Mouse (Mus musculus): Measurements from ENCODE around the gene Ehmt1.

Ehmt1 gene

DNA sequence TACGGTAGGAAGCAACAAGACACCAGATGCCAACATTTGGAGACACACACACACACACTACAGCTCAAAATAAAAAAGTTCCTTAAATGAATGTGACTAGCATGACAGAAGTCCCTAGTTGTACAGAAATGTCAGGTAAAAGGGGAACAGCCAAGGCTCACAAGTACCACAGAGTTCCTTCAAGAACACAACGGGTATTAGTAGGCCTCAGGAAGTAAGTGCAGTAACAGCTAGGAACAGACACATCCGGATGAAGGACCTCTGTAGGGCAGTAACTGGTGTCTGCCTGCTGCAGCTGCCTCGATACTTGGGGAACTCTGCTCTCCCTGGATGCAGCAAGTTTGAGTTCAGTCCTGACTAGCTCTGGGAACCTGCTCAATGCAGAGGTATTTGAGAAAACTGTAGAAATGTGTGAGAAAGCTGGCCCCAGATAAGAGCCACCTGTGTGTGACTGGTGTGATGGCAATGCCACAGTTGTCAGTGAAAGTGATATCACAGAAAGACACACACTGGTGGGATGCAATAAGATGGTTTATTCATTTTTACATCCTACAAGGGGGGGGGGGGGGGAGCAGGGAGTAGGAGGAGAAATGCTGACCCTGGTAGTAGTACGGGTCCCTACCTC lies 122.5 kb downstream of the Ehmt1 start:
- no peak for DNase-seq

DNA sequence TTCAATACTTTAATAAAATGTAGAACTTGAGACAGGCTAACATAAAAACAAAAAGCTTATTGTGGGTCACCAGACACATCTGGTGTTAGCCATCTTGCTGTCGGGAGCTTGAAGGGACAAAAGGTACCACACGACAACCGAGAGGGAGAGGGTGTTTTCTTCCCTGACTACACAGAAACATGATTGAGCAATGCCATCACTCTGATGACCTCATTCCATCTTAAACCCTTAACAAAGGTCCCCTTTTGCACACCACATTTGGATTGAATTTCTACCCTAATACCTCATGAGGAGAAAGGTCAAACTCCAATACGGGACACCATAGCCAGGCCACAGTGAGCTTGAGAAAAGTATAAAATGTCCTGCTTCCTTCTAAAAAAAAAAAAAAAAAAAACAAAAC lies 132.2 kb downstream of the Ehmt1 start:
- DNase-seq = no peak

DNA sequence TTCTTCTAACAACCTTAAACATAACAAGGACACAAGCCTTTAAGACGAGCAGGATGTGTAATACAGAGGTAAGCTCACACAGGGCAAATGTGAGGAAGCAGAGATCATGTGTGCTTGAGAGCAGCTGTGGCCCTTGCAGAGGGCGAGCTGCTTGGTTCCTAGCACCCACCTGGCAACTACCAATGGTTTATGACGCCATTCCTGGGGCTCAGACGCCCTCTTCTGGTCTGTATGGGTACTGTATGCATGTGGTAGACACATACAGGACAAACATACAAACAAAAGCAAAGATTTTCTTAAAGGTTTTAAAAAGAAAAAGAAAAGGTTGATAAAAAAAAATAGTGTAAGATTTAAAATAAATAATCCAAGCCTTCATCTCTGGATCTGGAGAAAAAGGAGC lies 138.2 kb downstream of the Ehmt1 start:
- DNase-seq = no peak

DNA sequence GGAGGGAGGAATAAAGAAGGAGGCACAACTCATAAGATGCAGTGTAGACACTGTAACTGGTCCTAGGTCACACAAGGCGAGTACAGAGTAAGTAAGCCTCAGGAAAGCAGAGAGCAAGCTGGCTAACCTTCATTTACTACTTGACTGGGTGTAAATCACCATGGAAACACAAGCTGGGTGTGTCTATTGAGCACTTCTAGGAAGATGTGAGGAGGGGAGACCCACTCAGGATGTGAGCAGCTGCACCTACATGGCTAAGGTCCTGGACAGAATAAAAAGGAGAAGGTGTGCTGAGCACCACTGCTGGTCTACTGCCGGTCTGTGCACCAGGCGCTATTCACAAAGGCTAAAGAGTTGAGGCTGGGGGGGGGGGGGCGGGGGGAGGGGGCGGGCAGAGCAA lies 142.6 kb downstream of the Ehmt1 start:
- no peak for DNase-seq

DNA sequence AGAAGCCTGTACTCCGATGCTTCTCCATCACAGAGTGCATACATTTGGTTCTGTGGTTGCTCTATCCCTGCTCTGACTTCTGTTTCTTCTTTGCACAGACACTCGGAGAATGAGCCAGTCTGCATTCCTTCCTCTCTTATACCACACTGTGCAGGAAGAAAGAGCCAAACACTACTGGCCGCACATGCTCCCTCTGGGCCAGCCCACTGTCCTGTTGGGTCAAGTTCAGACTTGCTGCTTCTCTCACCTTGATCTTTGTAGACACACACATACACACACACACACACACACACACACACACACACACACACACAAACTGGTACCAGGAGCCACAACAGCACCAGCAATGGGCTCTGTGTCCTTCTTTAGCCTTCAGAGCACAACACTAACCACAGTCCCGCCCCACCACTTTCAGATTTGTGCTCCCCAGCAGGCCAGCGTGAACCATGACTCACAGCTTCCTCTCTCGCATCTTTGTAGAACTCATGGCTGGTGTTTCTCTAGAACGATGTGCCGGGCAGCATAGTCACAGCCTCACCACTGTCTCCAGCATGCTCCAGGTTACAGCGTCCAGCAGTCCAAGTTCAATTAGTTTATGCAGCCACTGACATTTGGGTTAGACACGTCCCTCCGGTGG lies 143.3 kb downstream of the Ehmt1 start:
- no peak for DNase-seq

DNA sequence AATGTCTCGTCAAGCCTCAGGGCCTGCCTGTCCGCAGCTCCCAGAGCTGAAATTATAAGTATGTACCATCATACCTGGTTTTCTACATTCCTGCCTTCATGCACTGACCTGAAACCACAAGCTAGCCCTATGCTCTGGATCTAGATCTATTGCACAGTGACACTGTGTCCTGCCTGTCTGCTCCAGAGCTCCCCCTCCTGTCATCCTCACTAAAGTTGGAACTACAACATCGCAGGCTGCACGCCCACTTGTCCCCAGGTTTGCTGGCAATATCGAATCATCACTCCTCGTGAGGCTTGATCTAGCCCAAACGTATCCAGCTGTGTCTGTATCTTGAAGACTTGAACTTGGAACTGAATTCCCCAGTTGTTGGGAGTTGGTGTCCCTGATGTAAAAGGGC lies 144.6 kb downstream of the Ehmt1 start:
- DNase-seq = no peak

DNA sequence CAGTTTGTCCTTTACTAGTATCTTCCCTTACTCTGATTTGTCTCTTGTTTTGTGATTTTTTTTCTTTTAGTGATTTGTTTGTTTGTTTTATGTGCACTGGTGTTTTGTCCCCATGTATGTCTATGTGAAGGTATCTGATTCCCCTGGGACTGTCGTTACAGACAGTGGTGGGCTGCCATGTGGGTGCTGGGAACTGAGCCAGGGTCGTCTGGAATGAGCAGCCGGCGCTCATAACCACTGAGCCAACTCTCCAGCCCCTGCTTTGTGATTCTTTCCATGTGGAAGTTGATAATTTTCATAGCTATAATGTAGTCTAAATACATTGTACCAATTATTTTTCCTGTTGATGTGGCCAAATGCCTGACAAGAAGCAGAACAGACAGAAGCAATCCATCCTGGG lies 148.6 kb downstream of the Ehmt1 start:
- no peak for DNase-seq

DNA sequence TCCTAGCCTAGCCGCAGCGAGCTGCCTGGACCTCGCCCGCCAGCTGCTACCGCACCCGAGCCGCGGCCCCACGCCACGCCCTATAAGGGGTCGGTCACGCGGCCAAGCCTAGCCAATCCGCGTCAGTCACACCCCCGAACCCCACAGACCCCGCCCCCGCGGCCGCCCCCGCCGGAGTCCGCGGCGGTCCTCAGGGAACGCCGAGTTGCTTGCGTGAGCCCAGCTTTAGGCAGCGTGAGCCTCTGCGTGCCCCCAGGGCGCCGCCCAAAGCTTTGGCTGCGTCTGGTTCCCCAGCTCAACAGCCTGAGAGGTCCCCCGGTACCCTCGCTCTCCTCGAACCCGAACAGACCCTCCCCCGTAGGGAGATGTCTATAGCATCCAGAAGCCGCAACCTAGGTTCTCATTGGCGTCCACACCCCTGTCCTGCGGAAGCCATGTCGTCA lies 156.3 kb downstream of the Ehmt1 start, which contains the start of gene Cacna1b:
Cacna1b (minus strand) TSS at position 38 of the 443 bp plus-strand sequence.
- peak; percentile 61 for DNase-seq

DNA sequence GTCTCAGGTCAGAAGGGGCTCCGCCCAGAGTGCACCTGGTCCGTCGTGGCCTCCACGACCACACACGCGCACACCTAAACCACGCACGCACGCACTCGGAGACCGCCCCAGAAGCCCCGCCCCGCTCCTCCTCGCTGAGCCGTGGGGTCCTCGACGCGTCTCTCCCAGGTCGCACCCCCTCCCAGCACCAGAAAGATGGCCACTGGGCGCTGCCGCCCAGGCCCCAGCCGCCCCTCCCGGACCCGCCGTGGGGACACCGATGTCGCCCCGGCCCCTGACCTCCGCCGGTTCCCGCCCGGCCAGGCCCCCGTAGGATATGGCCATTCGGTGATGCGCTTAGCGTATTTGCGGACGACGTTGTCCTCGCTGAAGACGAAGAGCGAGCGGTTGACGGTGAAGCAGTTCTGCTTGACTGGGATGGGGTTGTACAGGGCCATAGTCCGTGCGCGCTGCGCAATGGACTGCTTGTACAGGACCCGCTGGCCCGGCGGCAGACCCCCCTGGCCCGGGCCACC lies 156.9 kb downstream of the Ehmt1 start:
- no peak for DNase-seq

DNA sequence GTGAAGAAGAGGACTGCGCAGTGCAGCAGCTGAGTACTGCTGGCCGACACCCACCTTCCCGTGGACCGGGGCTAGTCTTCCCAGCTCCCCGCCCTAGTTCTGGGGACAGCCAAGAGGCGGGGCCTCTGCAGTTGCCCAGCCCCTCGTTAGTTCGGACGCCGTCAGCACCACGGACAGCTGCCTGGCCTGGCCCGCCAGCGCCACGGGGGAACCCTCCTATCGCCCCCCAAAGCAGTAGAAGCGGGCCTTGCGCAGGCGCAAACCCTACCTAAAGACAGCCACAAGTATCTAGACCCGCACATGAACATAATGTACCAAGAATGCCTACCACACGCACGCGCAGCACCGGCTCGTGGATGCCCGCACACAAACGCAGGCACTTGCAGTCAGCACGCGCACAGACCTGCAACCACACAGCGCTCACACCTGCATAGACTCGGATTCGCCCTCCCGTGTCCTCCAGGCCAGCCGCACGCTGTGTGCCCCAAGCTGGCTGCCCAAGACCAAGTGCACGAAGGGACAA lies 157.4 kb downstream of the Ehmt1 start:
- peak; percentile 71 for DNase-seq

DNA sequence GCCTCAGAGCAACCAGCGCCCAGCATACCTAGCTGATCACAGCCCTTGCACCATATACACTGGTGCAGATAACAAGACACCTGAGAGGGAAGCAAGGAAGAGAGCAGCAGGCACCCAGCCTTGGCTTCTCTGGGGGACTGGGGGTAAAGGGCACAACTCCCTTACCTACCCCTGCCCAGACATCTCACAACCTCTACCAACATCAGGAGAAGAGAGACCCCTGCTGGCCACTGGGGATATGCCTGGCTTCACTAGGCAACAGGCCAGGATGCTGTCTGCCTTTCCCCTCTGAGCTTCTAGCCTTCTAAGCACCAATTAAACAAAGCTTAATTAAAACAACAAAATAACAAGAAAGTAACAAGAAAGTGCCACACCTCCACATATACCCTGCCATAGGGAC lies 164.1 kb downstream of the Ehmt1 start:
- peak; percentile 83 for DNase-seq

DNA sequence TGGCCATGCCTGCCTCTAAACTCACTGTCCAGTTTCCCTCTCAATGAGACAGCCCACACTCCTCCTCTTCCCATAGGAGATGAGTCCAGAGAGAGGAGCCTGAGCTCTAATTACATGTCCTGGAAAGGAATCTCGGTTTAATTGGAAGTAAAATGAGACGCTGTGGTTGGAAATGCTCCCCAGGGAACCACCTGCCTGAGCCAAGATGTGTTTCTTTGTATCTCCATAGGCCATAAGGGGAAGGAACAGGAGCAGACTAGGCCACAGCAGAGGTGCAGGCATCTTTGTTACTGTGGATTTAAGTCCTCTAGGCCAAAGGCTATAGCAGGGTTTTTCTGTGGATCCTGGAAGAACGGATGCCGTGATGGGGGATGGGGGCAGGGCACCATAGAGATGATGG lies 166.8 kb downstream of the Ehmt1 start:
- DNase-seq = no peak

DNA sequence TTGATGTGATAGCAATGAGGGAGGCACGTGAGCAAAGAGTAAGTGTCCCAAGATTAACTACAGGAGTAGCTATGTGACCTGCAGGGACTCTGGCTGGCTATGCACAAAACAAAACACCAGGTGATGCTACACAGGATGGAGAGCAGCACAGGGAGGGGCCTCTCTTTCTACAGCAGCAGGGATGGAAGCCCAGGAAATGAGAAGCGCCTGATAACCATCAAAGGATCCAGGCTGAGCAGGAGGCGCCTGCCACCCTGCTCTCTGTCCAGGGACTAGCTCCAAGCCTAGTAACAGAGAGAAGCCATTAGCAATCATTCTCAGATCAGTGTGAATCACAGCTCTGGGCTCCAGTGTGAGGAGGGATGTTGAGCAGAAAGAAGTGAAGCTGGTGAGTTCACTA lies 169.4 kb downstream of the Ehmt1 start:
- peak; percentile 43 for DNase-seq

DNA sequence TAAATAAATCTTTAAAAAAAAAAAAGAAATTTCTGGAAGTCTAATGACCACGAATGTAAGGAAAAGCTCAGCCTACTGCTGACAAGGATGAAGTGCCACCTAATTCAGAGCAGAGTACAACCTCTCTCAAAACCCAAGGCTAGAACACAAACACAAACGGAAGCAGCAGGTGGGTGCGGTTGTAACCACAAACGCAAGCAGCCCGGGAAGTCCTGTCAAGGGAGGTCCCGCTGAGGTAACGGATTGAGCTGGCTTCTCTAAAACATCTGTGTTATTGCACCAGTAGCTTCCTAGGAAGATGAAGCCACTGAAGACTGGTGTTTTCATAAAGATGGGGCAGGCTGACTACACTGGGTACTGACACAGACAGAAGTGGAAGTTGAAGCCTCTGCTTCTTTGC lies 171.5 kb downstream of the Ehmt1 start:
- DNase-seq = peak; percentile 82
